Mouse (Mus musculus): ENCODE data around the gene Cad. TPM values are rescaled to one million over a fixed set of nuclear protein-coding genes. Genes with fewer than 3 reads are reported as not detected.
A peak's percentile ranks its signal among the peaks of the same experiment; 100 is the strongest.

Gene Cad
- polyA plus RNA-seq, 1 experiment from 2014 or later = 4.2 TPM

GRCm38 (mm10) chr5:31055216-31056140 is 898 bp downstream of the Cad start:
- peaks cover 7% of the 10 kb centered on the region; the same call in 1 of the 2 replicates for H3K36me3 ChIP-seq (ENCODE audit: insufficient read depth, low read length)
- peak overlapping the region; percentile 96 for H3K4me2 ChIP-seq (replicated peaks; ENCODE audit: low read depth, low read length)
- no peak; the same call in 1 of the 2 replicates for ATAC-seq
- 0 out of 2 replicates have a peak overlapping the region, but pooled peaks have one; percentile 12 for H3K27ac ChIP-seq (ENCODE audit: low read length)
- H3K9me3 ChIP-seq (ENCODE audit: low read length) = no peaks in the 10 kb centered on the region
- TF ChIP-seq CTCF (IDR thresholded peaks at IDR 0.05) = no peak
- TF ChIP-seq EP300 (IDR thresholded peaks at IDR 0.05) = no peak
- peak overlapping the region; percentile 48 for H3K4me3 ChIP-seq (ENCODE audit: low read depth, low read length)
- WGBS = 16% methylated on average over 19 of the region's 19 CpGs
- H3K27me3 ChIP-seq (replicated peaks; ENCODE audit: insufficient read depth, low read length) = no peaks in the 10 kb centered on the region
- H3K9ac ChIP-seq (replicated peaks; ENCODE audit: low read depth) = peak overlapping the region; percentile 41
- DNase-seq (ENCODE audit: low spot score) = peak; percentile 23
- peaks cover 5% of the 10 kb centered on the region for H3K4me1 ChIP-seq (ENCODE audit: insufficient read depth, low read depth, low read length)

GRCm38 (mm10) chr5:31069810-31070209 is 15.2 kb downstream of the Cad start:
- DNase-seq (ENCODE audit: low spot score) (no peak), ATAC-seq (no peak)
- Histone ChIP-seq H3K27me3 (replicated peaks; ENCODE audit: insufficient read depth, low read length) (no peaks in the 10 kb centered on the region), H3K4me1 (ENCODE audit: insufficient read depth, low read depth, low read length) (no peaks in the 10 kb centered on the region), H3K4me2 (replicated peaks; ENCODE audit: low read depth, low read length) (no peak overlapping the region), H3K9ac (replicated peaks; ENCODE audit: low read depth) (no peak overlapping the region), H3K4me3 (ENCODE audit: low read depth, low read length) (no peak overlapping the region), H3K9me3 (ENCODE audit: low read length) (no peaks in the 10 kb centered on the region), H3K27ac (ENCODE audit: low read length) (no peak overlapping the region), H3K36me3 (ENCODE audit: insufficient read depth, low read length) (peaks cover 39% of the 10 kb centered on the region)
- 95% methylated on average over 3 of the region's 3 CpGs for WGBS
- TF ChIP-seq CTCF (IDR thresholded peaks at IDR 0.05) (no peak), EP300 (IDR thresholded peaks at IDR 0.05) (no peak)

GRCm38 (mm10) chr5:31071059-31071458 is 16.5 kb downstream of the Cad start:
- Histone ChIP-seq H3K4me2 (replicated peaks; ENCODE audit: low read depth, low read length) (no peak overlapping the region), H3K4me3 (ENCODE audit: low read depth, low read length) (no peak overlapping the region), H3K9ac (replicated peaks; ENCODE audit: low read depth) (no peak overlapping the region), H3K27me3 (replicated peaks; ENCODE audit: insufficient read depth, low read length) (no peaks in the 10 kb centered on the region), H3K9me3 (ENCODE audit: low read length) (no peaks in the 10 kb centered on the region), H3K36me3 (ENCODE audit: insufficient read depth, low read length) (peaks cover 40% of the 10 kb centered on the region), H3K27ac (ENCODE audit: low read length) (no peak overlapping the region), H3K4me1 (ENCODE audit: insufficient read depth, low read depth, low read length) (no peaks in the 10 kb centered on the region)
- TF ChIP-seq CTCF (IDR thresholded peaks at IDR 0.05) (no peak), EP300 (IDR thresholded peaks at IDR 0.05) (no peak)
- WGBS = 80% methylated on average over 2 of the region's 2 CpGs
- no peak for DNase-seq (ENCODE audit: low spot score)
- no peak for ATAC-seq

DNA sequence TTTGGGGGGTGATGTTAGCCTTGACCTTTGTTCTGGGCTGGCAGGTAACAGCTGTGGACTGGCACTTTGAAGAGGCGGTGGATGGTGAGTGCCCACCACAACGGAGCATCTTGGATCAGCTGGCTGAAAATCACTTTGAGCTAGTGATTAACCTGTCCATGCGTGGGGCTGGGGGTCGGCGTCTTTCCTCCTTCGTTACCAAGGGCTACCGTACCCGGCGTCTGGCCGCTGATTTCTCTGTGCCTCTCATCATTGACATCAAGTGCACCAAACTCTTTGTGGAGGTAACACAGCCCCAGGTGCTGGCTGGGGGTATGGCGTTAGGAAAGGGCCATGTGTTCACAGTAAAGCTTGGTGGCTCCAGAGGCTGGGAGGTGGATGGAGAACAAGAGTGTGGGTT is 17.2 kb downstream of the Cad start:
- H3K27ac ChIP-seq (ENCODE audit: low read length) = no peak overlapping the region
- TF ChIP-seq CTCF (IDR thresholded peaks at IDR 0.05) (no peak), EP300 (IDR thresholded peaks at IDR 0.05) (no peak)
- H3K4me2 ChIP-seq (replicated peaks; ENCODE audit: low read depth, low read length) = no peak overlapping the region
- no peak overlapping the region for H3K9ac ChIP-seq (replicated peaks; ENCODE audit: low read depth)
- H3K27me3 ChIP-seq (replicated peaks; ENCODE audit: insufficient read depth, low read length) = no peaks in the 10 kb centered on the region
- H3K4me1 ChIP-seq (ENCODE audit: insufficient read depth, low read depth, low read length) = no peaks in the 10 kb centered on the region
- ATAC-seq (no peak), DNase-seq (ENCODE audit: low spot score) (no peak)
- H3K9me3 ChIP-seq (ENCODE audit: low read length) = no peaks in the 10 kb centered on the region
- 95% methylated on average over 11 of the region's 11 CpGs for WGBS
- H3K36me3 ChIP-seq (ENCODE audit: insufficient read depth, low read length) = peaks cover 44% of the 10 kb centered on the region
- H3K4me3 ChIP-seq (ENCODE audit: low read depth, low read length) = no peak overlapping the region

DNA sequence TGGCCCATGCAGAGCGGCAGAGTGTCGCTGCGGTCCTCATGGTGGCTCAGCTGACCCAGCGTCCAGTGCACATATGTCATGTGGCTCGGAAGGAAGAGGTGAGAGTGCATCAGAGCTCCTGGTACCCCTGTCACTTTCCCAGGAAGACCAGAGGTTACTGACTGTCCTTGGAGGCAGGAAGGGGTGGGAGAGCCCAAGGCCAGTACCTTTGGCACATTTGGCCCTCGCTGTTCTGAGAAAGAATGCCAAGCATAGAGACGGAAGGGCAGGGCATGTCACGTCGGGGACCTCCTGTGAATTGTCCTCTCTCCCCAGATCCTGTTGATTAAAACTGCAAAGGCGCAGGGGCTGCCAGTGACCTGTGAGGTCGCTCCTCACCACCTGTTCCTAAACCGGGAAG is 18.6 kb downstream of the Cad start:
- WGBS = 95% methylated on average over 12 of the region's 12 CpGs
- DNase-seq (ENCODE audit: low spot score) (no peak), ATAC-seq (no peak)
- Histone ChIP-seq H3K9me3 (ENCODE audit: low read length) (no peaks in the 10 kb centered on the region), H3K27ac (ENCODE audit: low read length) (no peak overlapping the region), H3K4me3 (ENCODE audit: low read depth, low read length) (no peak overlapping the region), H3K4me1 (ENCODE audit: insufficient read depth, low read depth, low read length) (no peaks in the 10 kb centered on the region), H3K36me3 (ENCODE audit: insufficient read depth, low read length) (peaks cover 34% of the 10 kb centered on the region), H3K27me3 (replicated peaks; ENCODE audit: insufficient read depth, low read length) (no peaks in the 10 kb centered on the region), H3K9ac (replicated peaks; ENCODE audit: low read depth) (no peak overlapping the region), H3K4me2 (replicated peaks; ENCODE audit: low read depth, low read length) (no peak overlapping the region)
- no peak for TF ChIP-seq CTCF (IDR thresholded peaks at IDR 0.05)
- no peak for TF ChIP-seq EP300 (IDR thresholded peaks at IDR 0.05)

GRCm38 (mm10) chr5:31076346-31076745 is 21.8 kb downstream of the Cad start:
- Histone ChIP-seq H3K36me3 (ENCODE audit: insufficient read depth, low read length) (peaks cover 16% of the 10 kb centered on the region; the same call in 1 of the 2 replicates), H3K27me3 (replicated peaks; ENCODE audit: insufficient read depth, low read length) (no peaks in the 10 kb centered on the region), H3K4me1 (ENCODE audit: insufficient read depth, low read depth, low read length) (no peaks in the 10 kb centered on the region), H3K4me2 (replicated peaks; ENCODE audit: low read depth, low read length) (no peak overlapping the region), H3K27ac (ENCODE audit: low read length) (no peak overlapping the region), H3K9me3 (ENCODE audit: low read length) (no peaks in the 10 kb centered on the region), H3K9ac (replicated peaks; ENCODE audit: low read depth) (no peak overlapping the region), H3K4me3 (ENCODE audit: low read depth, low read length) (no peak overlapping the region)
- DNase-seq (ENCODE audit: low spot score) = no peak
- ATAC-seq = no peak
- WGBS = 82% methylated on average over 13 of the region's 13 CpGs
- TF ChIP-seq EP300 (IDR thresholded peaks at IDR 0.05) (no peak), CTCF (IDR thresholded peaks at IDR 0.05) (no peak)

Measured in lung, postnatal 0 days (tissue).